Mouse (Mus musculus): ENCODE measurements around the gene Eloa. TPM values are rescaled to one million over a fixed set of nuclear protein-coding genes. Genes with fewer than 3 reads are reported as not detected.
"Not testable (repeated sequence)": the region's sequence is repeated elsewhere in the genome, so short reads cannot be mapped to it uniquely, and the experiment has no call there.

Eloa gene
- total RNA-seq (2021): 10 to 100 TPM; 50.3 to 60.4 TPM
- long read RNA-seq, experiment 1, full-length matches to known transcripts: 6 of 15 reads
- long read RNA-seq, experiment 1, partial matches to known transcripts: 9 of 15 reads
- long read RNA-seq, experiment 1, other reads (novel, unspliced or antisense): 0 of 15 reads
- long read RNA-seq, experiment 2, full-length matches to known transcripts: 12 of 33 reads
- long read RNA-seq, experiment 2, partial matches to known transcripts: 21 of 33 reads
- long read RNA-seq, experiment 2, other reads (novel, unspliced or antisense): 0 of 33 reads

- intact Hi-C loops (cut with DNase I): no loop called here
- peak; percentile 100 for DNase-seq
These were observed at the start of gene Eloa for GRCm38 (mm10) chr4:136021549-136022047. TSS of gene Eloa (minus strand) at chr4:136021763.

DNA sequence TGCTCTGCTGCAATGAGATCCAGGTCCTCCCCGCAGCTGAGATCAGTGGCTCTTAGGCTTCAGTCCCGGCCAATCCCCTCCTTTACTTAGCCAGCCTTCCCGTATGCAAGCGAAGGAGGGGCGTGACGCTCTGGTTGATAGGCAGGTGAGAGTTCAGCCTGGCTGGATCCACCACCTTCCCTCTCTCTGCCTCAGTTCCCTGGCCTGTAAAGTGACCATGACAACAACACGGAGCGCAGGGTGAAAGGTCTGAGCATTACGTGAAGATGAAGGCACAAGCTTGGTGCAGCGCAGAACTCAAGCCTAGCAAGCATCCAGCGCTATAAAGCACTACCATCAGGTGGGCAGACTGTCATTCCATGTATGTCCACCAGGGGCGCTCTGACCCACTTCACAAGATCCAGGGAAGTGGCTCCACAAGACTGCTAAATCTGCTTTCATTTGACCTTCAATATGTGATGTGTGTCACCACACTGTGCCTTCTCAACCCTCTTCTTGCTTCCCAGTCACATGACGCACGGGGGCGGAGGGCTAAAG, 49.7 kb upstream of the Eloa start:
- intact Hi-C loops (cut with DNase I): no loop called here
- peak; percentile 68 to 76 for DNase-seq

- no peak for DNase-seq
- intact Hi-C loops (cut with DNase I): loop anchor here (1.0 kb wide), 1 partner anchor 90 kb away; no protein-coding TSS in a partner anchor
These were observed 49.0 kb upstream of the Eloa start for GRCm38 (mm10) chr4:136070592-136070991.

DNA sequence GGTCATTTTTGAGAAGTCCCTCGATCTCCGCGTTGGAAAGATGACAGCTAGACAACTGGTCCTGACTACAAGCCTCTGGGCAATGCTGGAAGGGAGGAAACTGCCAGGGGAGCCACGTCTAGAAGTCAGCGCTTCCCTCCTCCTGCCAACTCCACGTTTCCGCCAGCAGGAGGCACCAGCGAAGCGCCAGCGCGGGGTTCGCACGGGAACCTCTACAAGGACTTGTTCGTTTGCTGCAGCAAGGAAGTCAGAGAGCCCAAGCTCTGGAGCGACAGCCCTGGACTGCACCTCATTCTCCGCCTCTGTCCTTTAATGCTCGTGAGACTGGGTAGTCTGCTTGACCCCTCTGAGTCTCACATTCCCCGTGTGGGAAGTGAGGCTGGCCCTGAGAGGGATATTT, 48.4 kb upstream of the Eloa start:
- peak; percentile 76 to 83 for DNase-seq
- intact Hi-C loops (cut with DNase I): loop anchor here (1.0 kb wide), 1 partner anchor 90 kb away; no protein-coding TSS in a partner anchor

DNA sequence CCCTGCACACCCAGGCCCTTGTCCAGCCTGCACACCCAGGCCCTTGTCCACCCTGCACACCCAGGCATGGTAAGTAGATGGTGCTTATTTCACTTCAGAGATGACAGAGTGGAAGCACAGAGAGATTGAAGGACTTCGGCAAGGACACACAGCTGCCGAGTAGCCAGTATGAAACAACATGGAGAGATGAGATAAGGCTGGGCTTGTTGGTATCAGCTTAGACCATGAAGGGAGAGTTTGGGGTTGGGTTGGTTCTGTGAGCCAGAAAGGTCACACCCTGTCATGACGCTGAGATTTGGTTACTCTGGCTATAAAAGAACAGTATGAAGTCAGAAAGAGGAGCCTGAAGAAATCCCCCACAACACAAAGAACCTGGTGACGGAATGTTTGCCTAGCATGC, 47.8 kb upstream of the Eloa start:
- no peak for DNase-seq
- intact Hi-C loops (cut with DNase I): no loop called here

- intact Hi-C loops (cut with DNase I): no loop called here
- DNase-seq: no peak
These were observed 41.6 kb upstream of the Eloa start for GRCm38 (mm10) chr4:136063143-136063542.

GRCm38 (mm10) chr4:136059800-136060488, 38.4 kb upstream of the Eloa start:
- intact Hi-C loops (cut with DNase I); DNase-seq: not testable (repeated sequence)

GRCm38 (mm10) chr4:136057916-136058315, 36.4 kb upstream of the Eloa start:
- DNase-seq: no peak
- intact Hi-C loops (cut with DNase I): no loop called here

DNA sequence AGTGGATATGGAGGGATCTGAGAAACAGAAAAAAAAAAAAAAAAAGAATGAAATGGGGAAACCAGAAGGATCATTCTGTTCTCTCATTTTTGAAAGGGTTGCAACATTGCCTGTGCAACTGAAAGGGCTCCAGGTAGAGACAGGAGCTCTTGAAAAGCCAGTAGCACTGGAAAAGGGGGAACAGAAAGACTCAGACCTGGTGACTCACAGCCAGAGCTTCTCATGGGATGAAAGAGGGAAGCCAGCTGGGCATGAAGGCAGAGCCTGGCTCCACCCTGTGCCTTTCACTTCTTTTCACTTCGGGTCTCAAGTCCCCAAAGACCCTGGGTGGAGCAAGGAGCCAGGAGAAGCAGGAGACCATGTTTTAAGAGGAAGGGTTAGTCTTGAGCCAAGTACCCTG, 34.5 kb upstream of the Eloa start:
- DNase-seq: no peak
- intact Hi-C loops (cut with DNase I): no loop called here

DNA sequence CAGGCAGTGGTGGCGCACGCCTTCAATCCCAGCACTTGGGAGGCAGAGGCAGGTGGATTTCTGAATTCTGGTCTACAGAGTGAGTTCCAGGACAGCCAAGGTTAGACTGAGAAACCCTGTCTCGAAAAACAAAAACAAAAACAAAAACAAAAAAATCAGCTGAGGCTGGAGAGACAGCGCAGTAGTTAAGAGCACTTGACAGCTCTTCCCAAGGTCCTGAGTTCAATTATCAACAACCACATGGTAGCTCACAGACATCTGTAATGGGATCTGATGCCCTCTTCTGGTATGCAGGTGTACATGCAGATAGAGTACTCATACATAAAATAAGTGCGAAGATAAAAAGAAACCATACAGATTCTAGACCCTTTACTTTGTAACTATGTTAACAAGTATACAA, 32.3 kb upstream of the Eloa start:
- DNase-seq: no peak
- intact Hi-C loops (cut with DNase I): no loop called here

- intact Hi-C loops (cut with DNase I): no loop called here
- peak; percentile 80 to 86 for DNase-seq
These were observed 31.7 kb upstream of the Eloa start, which contains the start of gene Rpl11 for GRCm38 (mm10) chr4:136053247-136053596. TSS of gene Rpl11 (minus strand) at chr4:136053428.

GRCm38 (mm10) chr4:136052534-136053246, 31.1 kb upstream of the Eloa start:
- DNase-seq: no peak
- intact Hi-C loops (cut with DNase I): no loop called here

GRCm38 (mm10) chr4:136052060-136052459, 30.5 kb upstream of the Eloa start:
- DNase-seq: no peak
- intact Hi-C loops (cut with DNase I): no loop called here

- intact Hi-C loops (cut with DNase I): no loop called here
- no peak for DNase-seq
These were observed 28.7 kb upstream of the Eloa start for GRCm38 (mm10) chr4:136050226-136050625.

DNA sequence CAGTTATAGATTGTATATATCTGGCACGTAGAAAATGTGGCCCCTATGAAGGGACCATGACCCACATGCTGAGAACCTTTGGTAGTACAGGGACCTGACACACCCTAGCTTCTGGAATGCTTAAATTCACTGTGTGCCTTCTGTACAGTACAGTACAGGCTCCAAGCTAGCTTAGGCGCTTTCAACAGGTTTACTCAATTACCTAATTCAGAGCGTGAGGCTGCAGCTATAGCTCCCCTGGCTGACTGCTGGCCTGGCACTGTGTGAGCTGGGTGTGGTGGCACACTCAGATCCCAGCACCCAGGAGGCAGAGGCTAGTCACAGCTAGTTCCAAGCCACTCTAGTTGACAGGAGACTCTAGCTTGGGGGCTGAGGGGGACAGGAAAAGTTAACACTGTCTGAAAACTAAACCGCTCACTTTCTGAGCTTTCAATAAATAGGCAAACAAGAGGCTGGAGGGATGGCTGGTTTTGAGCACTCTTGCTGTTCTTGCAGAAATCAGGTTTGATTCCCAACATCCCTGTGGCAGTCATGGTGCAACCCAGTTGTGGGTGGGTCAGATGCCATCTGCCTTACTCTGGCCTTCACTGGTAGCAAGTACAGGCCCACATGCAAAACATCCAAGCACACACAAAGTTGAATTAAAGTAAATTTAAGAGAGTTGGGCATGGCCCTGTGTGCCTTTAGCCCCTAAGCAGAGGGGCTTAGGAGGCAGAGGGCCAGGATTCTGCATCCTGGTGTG, 26.9 kb upstream of the Eloa start:
- intact Hi-C loops (cut with DNase I): no loop called here
- no peak for DNase-seq

DNA sequence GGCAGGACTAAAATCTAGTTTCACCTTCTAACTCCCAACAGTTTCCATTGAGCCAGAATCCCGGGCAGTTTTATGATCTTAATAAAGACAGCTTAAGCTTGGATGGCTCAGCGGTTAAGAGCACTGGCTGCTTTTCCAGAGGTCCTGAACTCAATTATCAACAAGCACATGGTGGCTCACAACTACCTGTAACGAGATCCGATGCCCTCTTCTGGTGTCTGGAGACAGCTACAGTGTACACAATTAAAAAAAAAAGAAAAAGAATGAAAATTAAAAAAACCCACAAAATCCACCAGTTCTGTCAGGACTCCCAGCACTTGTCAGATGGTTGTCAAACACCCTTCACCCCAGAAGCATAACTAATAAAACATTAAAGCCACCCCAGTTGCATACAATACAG, 26.1 kb upstream of the Eloa start:
- no peak for DNase-seq
- intact Hi-C loops (cut with DNase I): no loop called here

- intact Hi-C loops (cut with DNase I): no loop called here
- DNase-seq: no peak
These were observed 25.3 kb upstream of the Eloa start for GRCm38 (mm10) chr4:136046888-136047287.

DNA sequence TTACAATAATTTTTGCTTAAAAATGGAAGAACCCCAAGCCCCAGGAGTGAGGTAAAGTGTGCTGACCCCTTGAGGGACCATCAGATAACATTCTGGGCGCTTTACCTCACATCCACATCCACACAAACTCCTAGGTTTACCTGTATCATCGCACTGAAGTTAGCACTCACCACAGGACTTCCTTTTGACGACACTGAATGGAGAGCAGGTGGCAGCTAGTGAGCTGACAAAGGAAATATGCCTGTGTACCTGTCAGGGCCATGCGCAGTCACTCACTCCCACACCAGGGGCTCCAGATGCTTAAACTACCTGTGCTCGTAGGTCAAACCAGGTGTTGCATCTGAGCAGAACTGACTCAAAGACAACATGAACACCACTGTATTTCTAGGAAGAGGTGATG, 23.5 kb upstream of the Eloa start:
- intact Hi-C loops (cut with DNase I): no loop called here
- DNase-seq: no peak

DNA sequence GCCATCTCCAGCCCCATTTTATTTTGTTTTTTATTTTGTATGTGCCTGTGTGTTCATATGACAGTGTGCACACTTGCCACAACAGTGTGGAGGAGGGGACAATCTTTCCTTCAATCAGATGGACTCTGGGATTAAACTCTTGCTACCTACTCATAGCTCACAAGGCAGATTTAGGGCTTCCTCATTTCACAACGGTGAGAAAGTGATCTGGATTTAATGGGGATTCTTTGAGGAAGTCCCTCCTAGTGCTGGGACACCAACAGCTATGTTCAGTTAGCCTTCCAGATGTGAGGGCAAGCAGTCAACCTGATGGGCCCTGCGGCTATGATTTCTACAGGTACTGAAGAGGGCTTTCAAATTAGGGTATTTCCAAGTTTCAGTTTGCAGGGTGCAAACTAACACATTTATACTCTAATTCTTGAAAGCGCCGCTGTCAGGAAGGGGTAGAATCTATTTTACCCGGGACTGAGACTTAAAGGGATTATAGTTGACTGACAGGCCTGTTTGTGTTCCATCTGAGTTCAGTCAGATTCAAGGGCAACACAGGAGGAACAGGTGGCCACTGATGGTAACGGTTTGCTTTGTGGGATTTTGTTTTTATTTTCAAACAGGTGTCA, 22.3 kb upstream of the Eloa start:
- DNase-seq: no peak
- intact Hi-C loops (cut with DNase I): no loop called here

DNA sequence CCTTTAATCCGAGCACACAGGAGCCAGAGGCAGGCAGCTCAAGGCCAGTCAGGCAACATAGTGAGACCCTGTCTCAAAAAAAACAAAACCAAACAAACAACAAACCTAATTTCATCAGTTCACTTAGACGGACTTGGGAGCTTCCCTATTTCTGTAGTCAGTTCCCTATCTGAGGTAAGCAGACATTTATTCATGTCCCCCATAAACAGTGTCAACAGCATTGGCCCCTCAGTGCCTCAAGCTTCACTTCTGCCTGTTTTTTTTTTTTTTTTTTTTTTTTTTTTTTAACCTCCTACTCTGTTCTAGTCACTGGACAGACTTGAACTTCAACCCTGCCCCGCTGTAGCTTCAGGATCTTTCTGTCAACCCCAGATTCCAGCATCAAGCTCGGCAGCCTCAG, 13.5 kb upstream of the Eloa start:
- intact Hi-C loops (cut with DNase I): no loop called here
- DNase-seq: no peak

All from gastrocnemius, postnatal 36 days (tissue).